Mouse (Mus musculus) embryonic facial prominence, embryonic 13.5 days (tissue): Measurements from ENCODE around the gene Dtx3. TPM values are rescaled to one million over a fixed set of nuclear protein-coding genes. Genes with fewer than 3 reads are reported as not detected.

ENCODE experiments used
- ATAC-seq: fragments of 200-750 bp; cut with Nextera tagmentation; 2 replicates; pipeline ENCODE4 v1.8.0; 2017; ENCODE audit warnings: low read depth; ENCODE audit not compliant: insufficient number of reproducible peaks, insufficient read depth, low FRiP score, low TSS enrichment
- H3K27ac ChIP-seq: fragments of 300-500 bp; sonication (generic); 2 replicates; pipeline ENCODE4 v1.5.1; 2015; ENCODE audit warnings: moderate library complexity, mild to moderate bottlenecking, inconsistent platforms
- H3K27me3 ChIP-seq: fragments of 300-500 bp; sonication (generic); 2 replicates; pipeline ENCODE4 v1.6.1; 2015; ENCODE audit warnings: mild to moderate bottlenecking, inconsistent platforms
- H3K36me3 ChIP-seq: fragments of 300-500 bp; sonication (generic); 2 replicates; pipeline ENCODE4 v1.6.1; 2015; ENCODE audit warnings: mild to moderate bottlenecking, inconsistent platforms
- H3K4me1 ChIP-seq: fragments of 300-500 bp; sonication (generic); 2 replicates; pipeline ENCODE4 v1.6.1; 2015; ENCODE audit warnings: inconsistent platforms
- H3K4me2 ChIP-seq: fragments of 300-500 bp; sonication (generic); 2 replicates; pipeline ENCODE4 v1.6.1; 2015; ENCODE audit warnings: moderate library complexity, mild to moderate bottlenecking, inconsistent platforms
- H3K4me3 ChIP-seq: fragments of 300-500 bp; sonication (generic); 2 replicates; pipeline ENCODE4 v1.5.1; 2015; ENCODE audit warnings: mild to moderate bottlenecking, inconsistent platforms
- H3K9ac ChIP-seq: fragments of 300-500 bp; sonication (generic); 2 replicates; pipeline ENCODE4 v1.6.1; 2015; ENCODE audit warnings: mild to moderate bottlenecking, inconsistent platforms
- H3K9me3 ChIP-seq: fragments of 300-500 bp; sonication (generic); 2 replicates; pipeline ENCODE4 v1.6.1; 2016; ENCODE audit warnings: inconsistent platforms
- WGBS: fragments of 180-500 bp; shearing (Covaris S2); methylation state at CpG from one replicate; pipeline ENCODE4 v1.1.7; 2015; ENCODE audit warnings: mixed read lengths; 5-methylcytosine and 5-hydroxymethylcytosine counted together
- polyA plus RNA-seq: library from polyadenylated mRNA; unstranded; fragments of >200 nt; fragmentation: Nextera tagmentation; extraction: Ambion mirVana; gene quantifications from 2 replicates; pipeline ENCODE4 v1.2.1, GENCODE M21; 2015

Gene Dtx3
- polyA plus RNA-seq, 1 experiment from 2014 or later: 165 TPM

DNA sequence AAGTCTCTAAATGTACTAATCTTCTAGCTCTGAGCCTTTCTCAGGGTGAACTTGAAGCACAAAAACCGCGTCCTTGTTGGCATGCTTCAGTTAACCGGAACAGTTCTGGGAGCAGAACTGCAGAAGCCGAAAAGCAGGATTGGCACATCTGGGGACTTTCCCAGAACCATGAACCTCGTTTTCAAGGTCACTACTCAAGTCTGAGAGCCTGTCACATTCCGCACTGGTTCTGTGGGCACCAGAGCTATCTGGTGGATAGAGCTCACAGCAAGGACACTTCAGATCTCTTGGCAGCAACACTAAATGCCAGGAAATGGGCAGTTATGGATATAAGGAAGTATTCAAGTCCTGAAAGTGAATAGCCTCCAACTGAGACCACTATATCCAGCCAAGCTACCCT is 48.4 kb downstream of the Dtx3 start:
- no peak overlapping the region for H3K4me2 ChIP-seq
- WGBS: 80% methylated on average over 6 of the region's 6 CpGs
- no peak overlapping the region for H3K4me3 ChIP-seq
- no peak for ATAC-seq
- no peaks in the 10 kb centered on the region for H3K27me3 ChIP-seq
- no peak overlapping the region for H3K27ac ChIP-seq
- no peaks in the 10 kb centered on the region for H3K9me3 ChIP-seq
- no peaks in the 10 kb centered on the region for H3K4me1 ChIP-seq
- H3K36me3 ChIP-seq: no peaks in the 10 kb centered on the region
- no peak overlapping the region for H3K9ac ChIP-seq

GRCm38 (mm10) chr10:127145303-127145702 is 50.2 kb downstream of the Dtx3 start:
- no peak for ATAC-seq
- WGBS: 80% methylated on average over 5 of the region's 5 CpGs
- Histone ChIP-seq H3K9me3 (no peaks in the 10 kb centered on the region), H3K36me3 (no peaks in the 10 kb centered on the region), H3K4me2 (no peak overlapping the region), H3K27me3 (0 out of 2 replicates have a peak, but pooled peaks cover 5% of the 10 kb centered on the region), H3K27ac (no peak overlapping the region), H3K4me3 (no peak overlapping the region), H3K4me1 (no peaks in the 10 kb centered on the region), H3K9ac (no peak overlapping the region)

DNA sequence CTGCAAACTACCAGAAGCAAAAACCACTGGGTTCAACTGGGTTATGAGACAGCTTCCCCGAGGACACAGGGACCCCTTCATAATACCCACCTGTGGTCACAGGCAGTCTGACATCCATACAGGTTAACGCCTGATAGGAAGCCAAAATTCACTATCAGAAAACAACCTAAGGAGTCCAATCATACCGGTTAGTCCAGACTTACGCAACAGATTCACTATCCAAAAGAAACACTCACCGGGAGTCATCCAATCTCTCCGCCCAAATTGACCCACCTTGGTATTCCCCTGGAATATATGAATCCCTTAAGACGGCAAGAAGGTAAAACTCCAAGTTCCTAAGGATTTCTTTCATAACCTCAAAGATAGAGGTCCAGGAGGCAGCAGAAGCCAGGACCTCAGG is 51.0 kb downstream of the Dtx3 start:
- Histone ChIP-seq H3K27me3 (0 out of 2 replicates have a peak, but pooled peaks cover 5% of the 10 kb centered on the region), H3K36me3 (no peaks in the 10 kb centered on the region), H3K9me3 (0 out of 2 replicates have a peak, but pooled peaks cover under 1% of the 10 kb centered on the region), H3K27ac (no peak overlapping the region), H3K4me2 (no peak overlapping the region), H3K4me3 (no peak overlapping the region), H3K9ac (no peak overlapping the region), H3K4me1 (no peaks in the 10 kb centered on the region)
- WGBS: 89% methylated on average over 7 of the region's 7 CpGs
- no peak for ATAC-seq

GRCm38 (mm10) chr10:127143228-127143627 is 52.3 kb downstream of the Dtx3 start:
- ATAC-seq: no peak

DNA sequence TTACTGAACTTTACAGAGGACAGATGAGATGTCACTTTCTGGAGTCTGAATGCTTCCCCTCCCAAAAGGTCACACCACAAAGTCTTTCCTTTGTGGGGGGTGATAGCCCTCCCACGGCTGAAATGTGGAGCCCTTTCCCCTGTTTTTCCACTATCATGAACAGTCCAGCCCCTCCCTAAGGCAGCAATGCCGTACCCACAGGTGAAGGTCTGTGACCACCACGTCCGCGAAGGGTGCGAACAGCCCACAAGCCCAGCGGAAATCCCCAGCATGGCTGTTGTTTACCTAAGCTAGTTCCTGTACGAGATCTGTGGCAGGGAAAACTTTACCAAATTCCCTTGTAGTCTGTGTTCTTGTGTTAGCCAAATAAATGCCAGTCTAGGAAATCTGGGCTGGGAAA is 54.0 kb downstream of the Dtx3 start:
- no peak overlapping the region for H3K4me3 ChIP-seq
- no peak overlapping the region for H3K9ac ChIP-seq
- no peak overlapping the region for H3K4me2 ChIP-seq
- no peak overlapping the region for H3K27ac ChIP-seq
- H3K9me3 ChIP-seq: peaks cover 3% of the 10 kb centered on the region; the same call in 1 of the 2 replicates
- no peaks in the 10 kb centered on the region for H3K36me3 ChIP-seq
- no peak for ATAC-seq
- H3K4me1 ChIP-seq: no peaks in the 10 kb centered on the region
- H3K27me3 ChIP-seq: 0 out of 2 replicates have a peak, but pooled peaks cover 5% of the 10 kb centered on the region
- WGBS: 72% methylated on average over 8 of the region's 8 CpGs

More at GRCm38 (mm10) chr10:127143228-127143627, 52.3 kb downstream of the Dtx3 start:
- Histone ChIP-seq H3K4me1 (no peaks in the 10 kb centered on the region), H3K4me2 (no peak overlapping the region), H3K4me3 (no peak overlapping the region), H3K9ac (no peak overlapping the region), H3K27ac (no peak overlapping the region), H3K36me3 (no peaks in the 10 kb centered on the region), H3K9me3 (peaks cover 3% of the 10 kb centered on the region; the same call in 1 of the 2 replicates), H3K27me3 (0 out of 2 replicates have a peak, but pooled peaks cover 5% of the 10 kb centered on the region)
- WGBS: 77% methylated on average over 8 of the region's 8 CpGs

- Histone ChIP-seq H3K36me3 (no peaks in the 10 kb centered on the region), H3K27me3 (0 out of 2 replicates have a peak, but pooled peaks cover 5% of the 10 kb centered on the region), H3K9me3 (peaks cover 3% of the 10 kb centered on the region; the same call in 1 of the 2 replicates), H3K4me2 (no peak overlapping the region), H3K27ac (no peak overlapping the region), H3K9ac (no peak overlapping the region), H3K4me1 (no peaks in the 10 kb centered on the region), H3K4me3 (no peak overlapping the region)
- WGBS: 78% methylated on average over 11 of the region's 11 CpGs
- ATAC-seq: no peak
Measured at GRCm38 (mm10) chr10:127140971-127141370, 54.6 kb downstream of the Dtx3 start.

Other genes with a start within 250 kb of the Dtx3 start
- 84.8 and 87.4 TPM in 2 replicates for gene Ctdsp2, start 217.0 kb downstream of the Dtx3 start, polyA plus RNA-seq
- gene Avil, start 195.0 kb downstream of the Dtx3 start, polyA plus RNA-seq: 0.58 and 0.97 TPM in 2 replicates
- 78.2 and 84.5 TPM in 2 replicates for gene Tsfm, start 164.9 kb downstream of the Dtx3 start, polyA plus RNA-seq
- gene Mettl1, start 154.3 kb downstream of the Dtx3 start, polyA plus RNA-seq: 55.2 and 61.2 TPM in 2 replicates
- gene Eef1akmt3, start 154.2 kb downstream of the Dtx3 start, polyA plus RNA-seq: 0.62 and 0.81 TPM in 2 replicates
- gene Cyp27b1, start 147.5 kb downstream of the Dtx3 start, polyA plus RNA-seq: 0.08 and 0.11 TPM in 2 replicates
- gene March9, start 135.5 kb downstream of the Dtx3 start, polyA plus RNA-seq: 1.5 and 1.6 TPM in 2 replicates
- 1,992 and 2,100 TPM in 2 replicates for gene Cdk4, start 132.2 kb downstream of the Dtx3 start, polyA plus RNA-seq
- gene Tspan31, start 125.5 kb downstream of the Dtx3 start, polyA plus RNA-seq: 176 and 179 TPM in 2 replicates
- 0.18 and 0.34 TPM in 2 replicates for gene Agap2, start 120.4 kb downstream of the Dtx3 start, polyA plus RNA-seq
- 76.5 and 87.7 TPM in 2 replicates for gene Os9, start 74.6 kb downstream of the Dtx3 start, polyA plus RNA-seq
- gene B4galnt1, start 30.5 kb downstream of the Dtx3 start, polyA plus RNA-seq: 8.9 and 9.0 TPM in 2 replicates
- gene Slc26a10, start 15.1 kb downstream of the Dtx3 start, polyA plus RNA-seq: 1.3 and 2.0 TPM in 2 replicates
- gene Arhgef25, start 5.6 kb downstream of the Dtx3 start, polyA plus RNA-seq: 117 and 130 TPM in 2 replicates
- gene Pip4k2c, start 15.9 kb upstream of the Dtx3 start, polyA plus RNA-seq: 28.1 and 30.8 TPM in 2 replicates
- gene Kif5a, start 67.6 kb upstream of the Dtx3 start, polyA plus RNA-seq: 6.7 and 8.1 TPM in 2 replicates
- gene Dctn2, start 70.6 kb upstream of the Dtx3 start, polyA plus RNA-seq: 187 and 199 TPM in 2 replicates
- 14.9 and 19.2 TPM in 2 replicates for gene Mbd6, start 93.3 kb upstream of the Dtx3 start, polyA plus RNA-seq
- 113 and 128 TPM in 2 replicates for gene Mars, start 116.1 kb upstream of the Dtx3 start, polyA plus RNA-seq
- gene Arhgap9, start 126.2 kb upstream of the Dtx3 start, polyA plus RNA-seq: 3.1 and 3.4 TPM in 2 replicates
- gene Gli1, start 146.2 kb upstream of the Dtx3 start, polyA plus RNA-seq: 17.5 and 19.8 TPM in 2 replicates
- 0.07 TPM in 1 of 2 replicates, not detected in the other for gene Inhbe, start 158.7 kb upstream of the Dtx3 start, polyA plus RNA-seq
- not detected in 2 replicates for gene Inhbc, start 174.7 kb upstream of the Dtx3 start, polyA plus RNA-seq
- gene R3hdm2, start 184.6 kb upstream of the Dtx3 start, polyA plus RNA-seq: 57.7 and 58.8 TPM in 2 replicates